Mouse (Mus musculus): ENCODE data around the gene Trim47. TPM values are rescaled to one million over a fixed set of nuclear protein-coding genes. Genes with fewer than 3 reads are reported as not detected.

The Trim47 gene
- polyA plus RNA-seq, 1 experiment from 2014 or later: 4.0 TPM

- Histone ChIP-seq H3K9ac (ENCODE audit: low read length) (no peak overlapping the region), H3K4me2 (ENCODE audit: low read length) (no peak overlapping the region), H3K36me3 (ENCODE audit: control insufficient read depth, insufficient read depth, low read length) (peaks cover 62% of the 10 kb centered on the region), H3K27ac (ENCODE audit: low read depth, low read length) (no peak overlapping the region), H3K4me3 (ENCODE audit: low read depth, low read length) (no peak overlapping the region), H3K4me1 (ENCODE audit: control insufficient read depth, insufficient read depth, low read length) (peaks cover 3% of the 10 kb centered on the region; the same call in 1 of the 2 replicates), H3K9me3 (replicated peaks; ENCODE audit: control insufficient read depth, low read length) (no peaks in the 10 kb centered on the region), H3K27me3 (replicated peaks; ENCODE audit: control insufficient read depth, insufficient read depth, low read length) (no peaks in the 10 kb centered on the region)
- 79% methylated on average over 10 of the region's 10 CpGs for WGBS
- no peak for DNase-seq (ENCODE audit: low spot score)
- ATAC-seq: no peak
These were observed 15.4 kb upstream of the Trim47 start for GRCm38 (mm10) chr11:116142211-116142991.

- under 1% methylated on average over 60 of the region's 60 CpGs for WGBS
- ATAC-seq: peak; percentile 97
- DNase-seq (ENCODE audit: low spot score): peak; percentile 97
These were observed 11.6 kb upstream of the Trim47 start, which contains the start of gene Mrpl38 for GRCm38 (mm10) chr11:116138468-116139138. TSS of gene Mrpl38 (minus strand) at chr11:116138868.

DNA sequence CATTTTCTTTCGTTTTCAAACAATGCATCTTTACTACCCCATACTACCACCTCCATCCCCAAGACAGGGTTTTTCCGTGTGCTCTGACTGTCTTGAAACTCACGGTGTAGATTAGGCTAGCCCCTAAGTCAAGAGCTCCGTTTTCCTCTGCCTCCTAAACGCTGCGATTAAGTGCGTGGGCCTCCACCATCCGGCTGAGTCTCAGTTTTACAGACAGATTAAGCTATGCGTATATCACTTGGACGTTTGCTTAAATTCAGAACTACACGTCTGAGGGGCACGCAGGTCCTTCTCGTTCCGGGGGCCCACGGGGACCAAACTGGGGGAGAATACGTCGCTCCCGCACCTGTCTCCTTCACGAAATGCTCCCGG is 11.1 kb upstream of the Trim47 start:
- peak overlapping the region; percentile 22; the same call in 1 of the 2 replicates for H3K27ac ChIP-seq (ENCODE audit: low read depth, low read length)
- peaks cover 36% of the 10 kb centered on the region for H3K36me3 ChIP-seq (ENCODE audit: control insufficient read depth, insufficient read depth, low read length)
- H3K9ac ChIP-seq (ENCODE audit: low read length): peak overlapping the region; percentile 75
- H3K4me1 ChIP-seq (ENCODE audit: control insufficient read depth, insufficient read depth, low read length): peaks cover 3% of the 10 kb centered on the region; the same call in 1 of the 2 replicates
- no peak for DNase-seq (ENCODE audit: low spot score)
- H3K9me3 ChIP-seq (replicated peaks; ENCODE audit: control insufficient read depth, low read length): no peaks in the 10 kb centered on the region
- ATAC-seq: no peak; the same call in 1 of the 2 replicates
- peak overlapping the region; percentile 65 for H3K4me2 ChIP-seq (ENCODE audit: low read length)
- no peaks in the 10 kb centered on the region for H3K27me3 ChIP-seq (replicated peaks; ENCODE audit: control insufficient read depth, insufficient read depth, low read length)
- peak overlapping the region; percentile 66 for H3K4me3 ChIP-seq (ENCODE audit: low read depth, low read length)
- WGBS: under 1% methylated on average over 20 of the region's 20 CpGs

More at GRCm38 (mm10) chr11:116138468-116139138, 11.6 kb upstream of the Trim47 start, which contains the start of gene Mrpl38:
- H3K27ac ChIP-seq (ENCODE audit: low read depth, low read length): peak within 1 kb of the TSS; percentile 22; the same call in 1 of the 2 replicates
- H3K4me1 ChIP-seq (ENCODE audit: control insufficient read depth, insufficient read depth, low read length): peaks cover 3% of the 10 kb centered on the region; the same call in 1 of the 2 replicates
- peak within 1 kb of the TSS; percentile 65 for H3K4me2 ChIP-seq (ENCODE audit: low read length)
- peak within 1 kb of the TSS; percentile 66 for H3K4me3 ChIP-seq (ENCODE audit: low read depth, low read length)
- peaks cover 39% of the 10 kb centered on the region for H3K36me3 ChIP-seq (ENCODE audit: control insufficient read depth, insufficient read depth, low read length)
- no peaks in the 10 kb centered on the region for H3K27me3 ChIP-seq (replicated peaks; ENCODE audit: control insufficient read depth, insufficient read depth, low read length)
- no peaks in the 10 kb centered on the region for H3K9me3 ChIP-seq (replicated peaks; ENCODE audit: control insufficient read depth, low read length)
- H3K9ac ChIP-seq (ENCODE audit: low read length): peak within 1 kb of the TSS; percentile 75

- no peak overlapping the region for H3K4me2 ChIP-seq (ENCODE audit: low read length)
- H3K4me1 ChIP-seq (ENCODE audit: control insufficient read depth, insufficient read depth, low read length): peaks cover 3% of the 10 kb centered on the region
- no peak overlapping the region for H3K27ac ChIP-seq (ENCODE audit: low read depth, low read length)
- H3K36me3 ChIP-seq (ENCODE audit: control insufficient read depth, insufficient read depth, low read length): peaks cover 31% of the 10 kb centered on the region
- H3K27me3 ChIP-seq (replicated peaks; ENCODE audit: control insufficient read depth, insufficient read depth, low read length): no peaks in the 10 kb centered on the region
- H3K9ac ChIP-seq (ENCODE audit: low read length): no peak overlapping the region
- H3K9me3 ChIP-seq (replicated peaks; ENCODE audit: control insufficient read depth, low read length): no peaks in the 10 kb centered on the region
- DNase-seq (ENCODE audit: low spot score) (no peak), ATAC-seq (no peak)
- H3K4me3 ChIP-seq (ENCODE audit: low read depth, low read length): no peak overlapping the region
- WGBS: 90% methylated on average over 10 of the region's 10 CpGs
These were observed 7.2 kb upstream of the Trim47 start for GRCm38 (mm10) chr11:116134171-116134570.

DNA sequence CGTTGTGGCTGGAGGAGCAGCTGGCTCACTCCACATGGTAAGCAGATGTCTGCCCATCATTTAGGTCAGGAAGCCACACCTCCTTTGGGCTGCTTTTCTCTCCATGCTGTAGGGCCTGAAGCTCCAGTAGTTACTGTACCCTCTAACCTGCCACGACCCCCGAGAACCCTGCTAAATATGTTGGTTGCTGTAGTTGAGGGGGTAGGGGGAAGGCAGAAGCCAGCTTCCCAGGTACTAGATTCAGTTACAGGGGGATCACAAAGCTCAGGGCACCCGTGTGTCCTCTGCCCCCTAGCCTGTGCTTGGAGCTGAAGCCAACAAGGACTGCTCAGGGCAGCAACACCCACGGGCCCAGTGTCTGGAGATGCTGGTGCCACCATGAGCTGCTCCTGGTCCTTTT is 6.5 kb upstream of the Trim47 start:
- ATAC-seq (no peak), DNase-seq (ENCODE audit: low spot score) (no peak)
- peaks cover 31% of the 10 kb centered on the region for H3K36me3 ChIP-seq (ENCODE audit: control insufficient read depth, insufficient read depth, low read length)
- H3K9me3 ChIP-seq (replicated peaks; ENCODE audit: control insufficient read depth, low read length): no peaks in the 10 kb centered on the region
- H3K4me1 ChIP-seq (ENCODE audit: control insufficient read depth, insufficient read depth, low read length): peaks cover 3% of the 10 kb centered on the region
- H3K4me2 ChIP-seq (ENCODE audit: low read length): no peak overlapping the region
- no peaks in the 10 kb centered on the region for H3K27me3 ChIP-seq (replicated peaks; ENCODE audit: control insufficient read depth, insufficient read depth, low read length)
- WGBS: 81% methylated on average over 5 of the region's 5 CpGs
- no peak overlapping the region for H3K9ac ChIP-seq (ENCODE audit: low read length)
- H3K27ac ChIP-seq (ENCODE audit: low read depth, low read length): no peak overlapping the region
- H3K4me3 ChIP-seq (ENCODE audit: low read depth, low read length): no peak overlapping the region

GRCm38 (mm10) chr11:116132366-116133333 is 5.6 kb upstream of the Trim47 start:
- Histone ChIP-seq H3K4me2 (ENCODE audit: low read length) (no peak overlapping the region), H3K27me3 (replicated peaks; ENCODE audit: control insufficient read depth, insufficient read depth, low read length) (no peaks in the 10 kb centered on the region), H3K36me3 (ENCODE audit: control insufficient read depth, insufficient read depth, low read length) (peaks cover 31% of the 10 kb centered on the region), H3K9me3 (replicated peaks; ENCODE audit: control insufficient read depth, low read length) (no peaks in the 10 kb centered on the region), H3K4me3 (ENCODE audit: low read depth, low read length) (no peak overlapping the region), H3K4me1 (ENCODE audit: control insufficient read depth, insufficient read depth, low read length) (peaks cover 1% of the 10 kb centered on the region), H3K9ac (ENCODE audit: low read length) (no peak overlapping the region), H3K27ac (ENCODE audit: low read depth, low read length) (no peak overlapping the region)
- 90% methylated on average over 16 of the region's 16 CpGs for WGBS
- ATAC-seq: no peak
- DNase-seq (ENCODE audit: low spot score): no peak

- H3K36me3 ChIP-seq (ENCODE audit: control insufficient read depth, insufficient read depth, low read length): peaks cover 31% of the 10 kb centered on the region
- ATAC-seq (peak; percentile 0; the same call in 1 of the 2 replicates), DNase-seq (ENCODE audit: low spot score) (no peak)
- H3K4me1 ChIP-seq (ENCODE audit: control insufficient read depth, insufficient read depth, low read length): peaks cover 2% of the 10 kb centered on the region; the same call in 1 of the 2 replicates
- H3K27ac ChIP-seq (ENCODE audit: low read depth, low read length): 0 out of 2 replicates have a peak overlapping the region, but pooled peaks have one; percentile 5
- peak overlapping the region; percentile 72; the same call in 1 of the 2 replicates for H3K9ac ChIP-seq (ENCODE audit: low read length)
- WGBS: 83% methylated on average over 15 of the region's 15 CpGs
- H3K9me3 ChIP-seq (replicated peaks; ENCODE audit: control insufficient read depth, low read length): no peaks in the 10 kb centered on the region
- H3K4me2 ChIP-seq (ENCODE audit: low read length): peak overlapping the region; percentile 78
- H3K27me3 ChIP-seq (replicated peaks; ENCODE audit: control insufficient read depth, insufficient read depth, low read length): no peaks in the 10 kb centered on the region
- peak overlapping the region; percentile 49; the same call in 1 of the 2 replicates for H3K4me3 ChIP-seq (ENCODE audit: low read depth, low read length)
These were observed 4.5 kb upstream of the Trim47 start for GRCm38 (mm10) chr11:116131349-116132170.
